ENCODE assay signal across 9 mouse cellular contexts in genomic region chr1:33964643-33965042, GRCm38 (mm10). TPM values are rescaled to one million over a fixed set of nuclear protein-coding genes. Genes with fewer than 3 reads are reported as not detected.
DNase-seq lines count a peak whose midpoint lies in the region; ATAC-seq lines count a peak whose summit lies in the region.
"Had no signal": no experiment of that assay in that cellular context is flagged by ENCODE, and none has a peak within 500 bp of the region (broad histone marks: within the 10 kb centered on the region; RNA-seq: fewer than 3 reads in every experiment).

No protein-coding gene starts in this region.

- DNase-seq in kidney, adult 9 months = peak; percentile 57
- no peak for DNase-seq in kidney, adult 18-20 months
- peak; percentile 84 for DNase-seq in ES-CJ7 (ENCODE audit: low read depth, low spot score)
- DNase-seq in brain, adult 2 months (ENCODE audit: low read depth, low spot score) = peak; percentile 87
- peak; percentile 53 for DNase-seq in layer of hippocampus, adult 9-10 months (ENCODE audit: low spot score)
- peak; percentile 30 for DNase-seq in retina, postnatal 7 days (ENCODE audit: low read depth, low spot score)
- no peak for DNase-seq in gastrocnemius, adult 8-10 months (ENCODE audit: low spot score in 2 of 2)
- DNase-seq: liver, embryonic 13.5 days had no signal

- ATAC-seq in granulocyte monocyte progenitor cell, adult 5-6 weeks (replicated peaks; ENCODE audit: poor library complexity, severe bottlenecking) = peak; percentile 72

RNA-seq across cellular contexts. Expression of gene Dst, which starts 56.6 kb away (rescaled TPM):
- total RNA-seq in granulocyte monocyte progenitor cell, adult 5-6 weeks (2014; fragmentation: Nextera tagmentation) = 0.49 and 0.81 TPM in 2 replicates
- 0.31 and 0.78 TPM in 2 replicates for total RNA-seq in granulocyte monocyte progenitor cell, adult 5-6 weeks (2017)
- total RNA-seq in gastrocnemius, adult 8-10 months (2022) = 100 to 1,000 TPM; 270 to 449 (median 334) TPM

RNA-seq across cellular contexts. Expression of gene Bend6, which starts 57.0 kb away (rescaled TPM):
- not detected in 2 replicates for total RNA-seq in granulocyte monocyte progenitor cell, adult 5-6 weeks (2014; fragmentation: Nextera tagmentation)
- total RNA-seq in granulocyte monocyte progenitor cell, adult 5-6 weeks (2017) = not detected in 2 replicates
- total RNA-seq in gastrocnemius, adult 8-10 months (2022) = 1 to 10 TPM; 2.6 to 5.1 (median 4.2) TPM

Comparison
In these comparisons a context has a peak if more than half of its experiments do, and no peak if none do; other contexts are left out.
1. DNase-seq: peak in kidney, adult 9 months (single experiment), ES-CJ7 (single experiment), brain, adult 2 months (single experiment), layer of hippocampus, adult 9-10 months (single experiment) and retina, postnatal 7 days (single experiment); none in kidney, adult 18-20 months (single experiment) and gastrocnemius, adult 8-10 months (0 of 2).
2. RNA of gene Dst, which starts 56.6 kb away (total RNA-seq): 270 to 449 TPM in gastrocnemius, adult 8-10 months; 0.31 to 0.81 TPM in granulocyte monocyte progenitor cell, adult 5-6 weeks; every median in the first group is over 100 times any median in the second.